Mouse (Mus musculus): ENCODE measurements around the gene Gap43.
"Not testable (repeated sequence)": the region's sequence is repeated elsewhere in the genome, so short reads cannot be mapped to it uniquely, and the experiment has no call there.

Gene Gap43

GRCm38 (mm10) chr16:42294056-42294455 lies 46.4 kb downstream of the Gap43 start:
- peak; percentile 41 for DNase-seq

- DNase-seq, result no peak
Observed at GRCm38 (mm10) chr16:42291572-42291971, 48.9 kb downstream of the Gap43 start.

- DNase-seq, result peak; percentile 45
Observed at GRCm38 (mm10) chr16:42284005-42284404, 56.4 kb downstream of the Gap43 start.

GRCm38 (mm10) chr16:42277713-42278112 lies 62.7 kb downstream of the Gap43 start:
- no peak for DNase-seq

GRCm38 (mm10) chr16:42277268-42277667 lies 63.2 kb downstream of the Gap43 start:
- DNase-seq, result no peak

- DNase-seq, result peak; percentile 85
Observed at GRCm38 (mm10) chr16:42276216-42277141, 64.0 kb downstream of the Gap43 start.

- DNase-seq, result no peak
Observed at GRCm38 (mm10) chr16:42275518-42276215, 64.8 kb downstream of the Gap43 start.

GRCm38 (mm10) chr16:42271213-42271612 lies 69.2 kb downstream of the Gap43 start:
- DNase-seq, result no peak

GRCm38 (mm10) chr16:42269587-42269967 lies 70.9 kb downstream of the Gap43 start:
- no peak for DNase-seq

GRCm38 (mm10) chr16:42268843-42269586 lies 71.4 kb downstream of the Gap43 start:
- DNase-seq, result no peak

GRCm38 (mm10) chr16:42265185-42265584 lies 75.3 kb downstream of the Gap43 start:
- DNase-seq, result no peak

- DNase-seq, result no peak
Observed at GRCm38 (mm10) chr16:42262935-42263542, 77.4 kb downstream of the Gap43 start.

- DNase-seq, result peak; percentile 49
Observed at GRCm38 (mm10) chr16:42255693-42256092, 84.8 kb downstream of the Gap43 start.

- no peak for DNase-seq
Observed at GRCm38 (mm10) chr16:42255222-42255621, 85.2 kb downstream of the Gap43 start.

GRCm38 (mm10) chr16:42252252-42252651 lies 88.2 kb downstream of the Gap43 start:
- DNase-seq, result no peak

- not testable (repeated sequence) for DNase-seq
Observed at GRCm38 (mm10) chr16:42244121-42244520, 96.3 kb downstream of the Gap43 start.

- DNase-seq, result no peak
Observed at GRCm38 (mm10) chr16:42231306-42231705, 109.1 kb downstream of the Gap43 start.

Measured in cerebellum, adult 8-10 months (tissue).